Mouse (Mus musculus) adrenal gland, postnatal 36 days (tissue): ENCODE measurements at regions not wholly inside any gene's neighbourhood (a gene's known extent, or its start where the extent isn't known, plus 50 kb on each side); places are given as distances from the start of the nearest gene placed in this dataset.
A peak's percentile ranks its signal among the peaks of the same experiment; 100 is the strongest.

Experiments used
- DNase-seq, 2 experiments: peaks; one replicate each; pipeline ENCODE4 v3.0.0; 2021; ENCODE audit warnings: mixed read lengths in 1 of 2

GRCm38 (mm10) chr2:171675411-171675810 is 367.9 kb downstream of the Cbln4 start:
- no peak for DNase-seq

DNA sequence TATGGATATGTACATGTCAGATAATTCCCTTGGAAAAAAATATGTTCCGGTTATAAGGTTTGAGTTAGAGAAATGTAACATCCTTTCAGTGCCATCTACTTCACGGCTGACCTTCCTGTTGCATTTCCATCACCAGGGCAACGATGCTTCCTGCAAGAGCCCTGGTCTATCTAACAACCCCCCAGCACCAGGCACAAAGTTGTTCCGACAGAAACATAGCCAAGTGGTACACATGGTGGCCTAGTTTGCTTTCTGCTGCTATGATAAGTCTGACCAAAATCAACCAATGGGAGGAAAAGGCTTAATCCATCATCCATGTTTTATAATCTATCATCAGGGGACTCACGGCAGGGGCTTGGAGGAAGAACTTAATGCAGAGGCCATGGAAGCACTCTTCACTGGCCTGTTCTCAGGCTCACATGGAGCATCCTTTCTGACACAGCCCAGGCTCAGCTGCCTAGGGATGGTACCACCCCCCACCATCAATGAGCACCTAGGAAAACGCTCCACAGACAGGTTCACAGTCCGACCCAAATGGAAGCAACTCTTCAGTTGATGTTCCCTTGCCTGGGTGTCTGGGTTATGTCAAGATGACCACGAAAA is 372.2 kb downstream of the Cbln4 start:
- no peak for DNase-seq

DNA sequence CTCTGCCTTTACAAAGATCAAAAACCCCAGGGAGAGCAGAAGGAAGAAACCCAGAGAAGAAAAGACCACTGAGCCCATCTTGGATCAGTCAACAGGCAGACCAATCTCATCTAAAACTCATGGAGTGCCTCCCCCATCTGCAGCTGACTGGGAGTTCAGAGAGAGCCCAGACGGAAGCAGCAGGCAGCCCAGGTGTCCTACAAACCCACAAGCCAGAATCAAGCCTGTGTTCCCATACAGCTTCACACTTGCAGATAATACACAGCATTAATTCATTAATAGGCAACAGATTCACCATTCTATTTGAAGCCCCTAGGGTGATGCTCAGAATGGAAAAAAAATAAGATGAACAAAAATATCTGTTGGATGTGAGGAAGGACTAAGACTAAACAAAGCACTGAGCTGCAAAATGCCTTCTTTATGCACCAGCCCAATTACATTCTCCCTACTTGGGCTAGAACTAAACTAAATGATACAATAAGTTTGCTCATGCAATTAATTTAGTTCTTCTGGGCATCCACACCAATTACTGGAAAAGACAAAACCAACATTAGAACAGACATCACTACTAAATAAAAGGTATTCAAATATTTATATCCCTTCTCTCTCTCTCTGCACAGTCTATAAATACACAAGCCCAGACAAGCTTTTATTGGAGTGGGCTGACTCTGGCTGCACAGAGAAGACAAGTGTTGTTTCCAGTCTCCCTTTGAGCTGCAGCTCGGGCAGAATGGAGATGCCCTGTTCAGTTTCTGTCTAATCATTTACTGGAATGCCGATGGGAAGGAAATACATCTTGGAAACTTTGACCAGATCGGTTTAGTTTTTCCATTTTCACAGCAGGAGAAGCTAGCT is 374.2 kb downstream of the Cbln4 start:
- no peak for DNase-seq

- DNase-seq, result no peak
These were observed 380.7 kb downstream of the Cbln4 start for GRCm38 (mm10) chr2:171662571-171662970.

- no peak for DNase-seq
These were observed 381.3 kb downstream of the Cbln4 start for GRCm38 (mm10) chr2:171661896-171662511.

GRCm38 (mm10) chr2:171657125-171657524 is 386.1 kb downstream of the Cbln4 start:
- DNase-seq, result no peak

- no peak for DNase-seq
These were observed 401.5 kb downstream of the Cbln4 start for GRCm38 (mm10) chr2:171641730-171642129.

DNA sequence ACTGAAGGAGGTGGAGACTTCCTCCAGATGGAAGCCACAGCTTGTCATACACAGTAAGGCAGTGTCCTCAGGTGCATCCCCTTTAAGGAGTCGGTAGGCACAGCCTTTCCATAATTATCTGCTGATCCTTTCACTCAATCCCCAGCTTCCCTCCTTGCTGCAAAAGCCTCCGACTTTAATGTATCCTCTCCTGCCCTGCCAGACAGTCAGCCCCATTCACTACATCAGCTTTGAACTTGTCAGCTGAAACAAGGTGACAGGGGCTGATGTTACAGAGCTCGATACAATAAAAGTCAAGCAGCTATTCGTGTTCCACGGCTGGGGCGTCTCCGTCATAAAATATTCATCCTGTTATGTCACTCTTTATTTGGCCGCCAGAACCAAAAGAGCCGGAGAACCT is 402.8 kb downstream of the Cbln4 start:
- no peak for DNase-seq

DNA sequence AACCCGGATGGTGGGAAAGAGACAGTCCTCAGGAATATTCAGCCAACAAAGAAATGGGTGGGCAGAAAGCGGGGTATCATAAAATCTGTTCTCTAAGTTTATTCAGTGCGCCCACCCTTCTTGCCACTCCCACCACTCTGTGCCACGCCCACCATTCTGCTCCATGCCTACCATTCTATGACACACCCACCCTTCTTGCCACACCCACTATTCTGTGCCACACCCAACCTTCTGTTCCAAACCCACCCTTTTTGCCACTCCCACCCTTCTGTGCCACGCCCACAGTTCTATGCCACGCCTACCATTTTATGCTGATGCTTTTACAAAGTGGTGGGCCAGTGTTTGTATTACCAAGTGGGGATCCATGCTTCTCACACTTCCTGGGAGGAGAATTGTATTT is 404.3 kb downstream of the Cbln4 start:
- no peak for DNase-seq

- no peak for DNase-seq
These were observed 406.4 kb downstream of the Cbln4 start for GRCm38 (mm10) chr2:171636837-171637236.

DNA sequence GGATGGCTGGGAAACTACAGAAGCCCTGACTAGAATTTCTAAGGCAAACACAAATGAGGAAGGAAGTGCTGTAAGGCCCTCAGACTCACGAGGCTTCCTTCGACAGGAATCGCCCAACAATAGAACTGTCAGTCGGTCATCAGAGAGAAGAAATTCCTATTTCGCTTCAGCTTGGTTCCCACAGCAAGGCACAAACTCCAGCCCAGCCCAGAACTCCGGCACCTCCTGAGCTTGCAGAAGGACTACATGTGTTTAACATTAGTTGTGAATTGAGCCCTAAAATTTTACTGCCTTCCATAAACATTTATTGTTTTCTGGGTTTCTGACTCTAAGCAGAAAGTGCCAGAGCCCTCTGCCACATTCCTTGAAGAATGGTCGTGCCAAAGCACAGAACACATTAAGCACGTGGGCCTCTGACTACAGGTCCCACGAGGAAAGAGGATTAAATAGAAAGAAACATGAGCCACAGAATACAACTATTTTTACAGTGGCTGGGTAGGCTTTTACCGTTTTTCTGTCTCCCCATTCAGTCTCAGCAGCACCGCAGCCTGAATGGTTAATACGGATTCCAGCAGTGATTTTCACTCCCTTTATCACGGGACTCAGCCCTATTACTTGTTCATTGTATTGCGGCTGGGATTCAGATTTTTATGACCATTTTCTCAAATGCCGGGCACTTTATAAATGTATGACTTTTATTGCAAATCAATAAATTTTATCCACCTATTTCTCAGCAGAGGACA is 409.7 kb downstream of the Cbln4 start:
- peak in 1 of 2 experiments; percentile 6 for DNase-seq

DNA sequence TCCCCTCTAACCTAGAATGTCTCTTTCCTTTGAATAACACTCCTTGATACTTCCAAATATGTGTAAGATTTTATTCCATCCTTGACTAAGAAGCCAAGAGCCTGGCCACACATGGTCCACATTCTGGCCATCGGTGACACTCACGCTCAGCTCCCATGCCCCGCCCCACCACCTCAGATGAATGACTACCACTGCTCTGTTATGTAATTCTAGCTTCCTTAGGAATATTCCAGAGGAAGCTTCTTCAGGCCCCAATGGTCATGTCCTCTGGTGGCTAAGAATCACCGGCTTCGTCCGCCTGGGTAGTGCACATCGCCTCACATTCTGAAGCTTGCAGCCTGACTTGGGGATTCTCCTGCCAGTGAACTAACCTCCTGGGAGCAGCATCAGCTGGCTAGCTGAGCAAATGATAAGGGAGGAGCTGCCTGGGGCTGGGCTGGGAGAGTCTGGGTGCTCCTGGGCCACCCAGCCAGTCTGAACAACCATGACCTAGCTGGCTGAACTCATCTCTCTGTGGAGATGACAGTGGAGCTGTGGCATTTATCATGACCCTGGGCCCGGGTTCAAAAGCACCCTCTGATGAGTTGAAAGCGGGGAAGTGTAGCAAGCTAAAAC is 413.1 kb downstream of the Cbln4 start:
- DNase-seq, result peak in 1 of 2 experiments; percentile 6

DNA sequence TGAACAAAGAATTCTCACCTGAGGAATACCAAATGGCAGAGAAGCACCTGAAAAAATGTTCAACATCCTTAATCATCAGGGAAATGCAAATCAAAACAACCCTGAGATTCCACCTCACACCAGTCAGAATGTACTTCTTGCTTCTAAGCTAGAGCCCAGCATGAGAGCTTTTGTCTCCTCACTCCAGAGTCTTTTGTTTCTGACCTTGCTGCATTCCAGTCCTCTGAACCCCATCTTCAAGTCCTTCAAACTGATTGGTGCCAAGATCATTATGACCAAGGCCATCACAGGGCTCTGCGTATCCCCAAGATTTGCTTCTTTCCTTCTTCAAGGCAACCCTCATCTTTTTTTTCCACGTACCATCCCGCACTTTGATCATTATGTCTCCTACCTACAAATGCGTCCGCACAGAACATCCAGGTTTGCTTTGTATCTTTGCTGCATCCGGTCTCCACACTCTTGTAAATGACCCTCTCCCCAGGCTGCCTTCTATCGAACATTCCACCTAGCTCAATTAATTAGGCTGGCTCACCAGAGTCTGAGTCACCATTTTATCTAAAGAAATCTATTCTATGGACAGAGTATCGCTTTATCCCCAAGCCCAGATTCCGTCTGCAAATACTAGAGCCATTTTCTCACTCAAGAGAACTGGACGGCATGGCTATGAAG is 414.9 kb downstream of the Cbln4 start:
- no peak for DNase-seq

DNA sequence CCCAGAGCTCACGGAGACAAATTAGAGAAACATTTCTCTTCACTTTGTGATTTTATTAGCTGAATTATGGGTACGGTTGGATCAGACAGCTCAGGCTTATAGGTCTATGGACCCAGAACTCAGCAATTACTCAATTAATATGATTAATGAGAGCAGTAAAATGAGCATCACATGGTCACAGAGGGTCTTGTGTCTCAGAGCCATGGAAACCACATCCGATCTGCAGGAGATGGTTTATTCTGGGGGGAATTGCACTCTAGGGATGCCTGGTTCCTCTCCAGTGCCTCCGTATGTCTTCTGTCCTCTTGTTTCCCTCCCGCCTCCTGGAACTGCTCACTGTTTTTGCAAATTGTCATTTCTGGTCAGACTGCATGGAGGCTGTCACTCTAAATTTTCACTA is 422.6 kb downstream of the Cbln4 start:
- DNase-seq, result no peak

DNA sequence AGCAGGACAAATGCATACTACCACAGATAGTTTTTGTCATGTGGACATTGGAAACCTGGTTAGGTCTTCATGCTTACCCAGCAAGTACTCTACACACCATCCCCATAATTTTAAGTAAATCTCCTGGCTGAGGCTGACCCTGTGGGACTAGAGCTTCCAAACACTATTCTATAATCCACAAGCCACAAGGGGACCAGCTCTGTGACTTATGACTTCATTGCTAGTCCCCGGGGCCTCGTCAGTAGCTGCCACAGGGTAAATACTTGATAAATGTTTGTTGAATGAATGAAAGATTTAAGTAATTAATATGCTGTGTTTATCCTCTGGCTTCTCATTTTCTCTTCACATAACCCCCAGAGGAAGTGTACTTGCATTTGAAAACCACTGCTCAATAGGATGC is 423.0 kb downstream of the Cbln4 start:
- DNase-seq, result no peak

DNA sequence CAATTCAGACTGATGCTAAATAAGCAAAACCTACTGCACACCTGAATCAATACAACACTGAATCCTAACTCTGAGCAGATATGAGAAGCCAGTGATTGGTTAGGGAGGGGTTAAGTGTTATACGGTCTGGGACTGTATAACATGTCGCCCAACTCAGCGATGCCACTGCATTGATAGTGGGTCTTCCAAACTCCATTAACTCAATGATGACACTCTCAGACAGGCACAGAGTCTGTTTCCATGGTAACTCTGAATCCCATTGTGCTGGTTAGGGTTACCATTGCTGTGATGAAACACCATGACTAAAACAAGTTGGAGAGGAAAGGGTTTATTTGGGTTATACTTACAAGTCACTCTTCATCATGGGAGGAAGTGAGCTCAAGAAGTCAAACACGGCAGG is 424.5 kb downstream of the Cbln4 start:
- no peak for DNase-seq

DNA sequence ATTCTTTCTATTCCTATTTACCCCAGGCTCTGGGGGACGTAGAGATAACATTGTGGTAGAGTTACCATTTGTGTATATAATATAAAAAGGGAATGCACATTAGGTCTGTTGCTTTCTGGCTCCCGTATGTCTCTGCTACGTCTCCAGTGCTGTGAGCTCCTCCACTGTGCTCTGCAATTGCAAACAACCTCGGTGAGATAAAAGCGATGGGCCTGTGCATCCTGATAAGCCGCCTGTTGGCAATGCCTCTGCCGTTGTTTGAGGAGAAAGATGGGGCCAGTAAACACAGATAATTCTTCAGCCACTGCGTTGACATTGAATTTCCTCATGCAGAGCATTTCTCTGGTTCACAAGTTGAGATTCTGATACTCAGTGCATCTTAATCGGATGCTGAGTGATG is 424.9 kb downstream of the Cbln4 start:
- DNase-seq, result no peak

- DNase-seq, result no peak
These were observed 427.8 kb downstream of the Cbln4 start for GRCm38 (mm10) chr2:171615462-171615861.

DNA sequence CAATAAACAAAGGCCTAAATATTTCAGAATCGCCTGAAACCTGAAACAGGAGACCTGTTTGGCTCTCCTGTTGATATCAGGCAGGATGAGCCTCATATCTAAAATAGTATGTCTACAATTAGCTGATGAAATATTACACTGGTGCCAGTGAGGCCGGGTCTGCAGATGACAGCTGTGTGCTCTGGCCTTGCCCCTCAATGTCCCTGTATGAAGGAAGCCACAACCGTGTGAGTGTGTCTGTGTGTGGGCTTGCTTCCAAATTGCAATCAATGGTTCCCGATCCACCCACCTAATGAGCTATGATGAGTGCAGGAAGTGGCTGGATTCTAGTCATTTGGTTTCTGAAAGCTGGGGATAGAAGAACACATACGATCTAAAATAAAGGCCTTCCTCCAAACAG is 438.2 kb downstream of the Cbln4 start:
- DNase-seq, result no peak

DNA sequence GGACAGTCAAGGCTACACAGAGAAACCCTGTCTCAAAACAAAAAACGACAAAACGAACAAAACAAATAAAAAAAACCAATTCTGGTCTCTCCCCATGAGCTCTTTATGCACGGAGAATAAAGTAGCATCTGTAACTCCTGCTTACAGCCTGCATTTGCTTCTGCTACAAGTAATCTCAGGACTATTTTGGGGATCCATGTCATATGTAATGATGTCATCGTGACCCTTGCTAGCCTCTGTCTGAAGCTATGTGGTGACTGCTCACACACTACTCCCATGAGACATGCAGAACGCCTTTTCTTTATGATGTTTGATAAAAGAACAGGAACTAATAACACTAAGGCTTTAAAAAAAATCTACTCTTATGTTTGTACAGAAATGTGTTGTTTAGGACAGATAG is 448.0 kb downstream of the Cbln4 start:
- DNase-seq, result no peak

DNA sequence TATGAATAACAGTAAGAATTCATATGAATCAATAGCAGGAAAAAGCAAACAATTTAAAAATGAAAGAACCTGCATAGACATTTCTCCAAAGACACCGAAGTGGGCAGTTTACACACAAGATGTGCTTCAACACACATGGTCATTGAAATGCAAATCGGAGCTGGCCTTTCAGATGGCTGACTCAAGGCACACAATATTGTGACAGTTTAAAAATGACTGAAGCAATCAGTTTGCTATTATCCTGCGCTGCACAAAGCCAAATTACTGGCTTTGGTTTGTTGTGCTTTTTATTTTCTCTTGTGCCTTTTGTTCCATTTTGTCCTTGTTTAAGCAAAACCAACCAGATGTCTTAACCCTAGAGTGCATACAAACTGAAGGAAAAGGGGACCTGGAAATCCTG is 449.4 kb downstream of the Cbln4 start:
- DNase-seq, result no peak

DNA sequence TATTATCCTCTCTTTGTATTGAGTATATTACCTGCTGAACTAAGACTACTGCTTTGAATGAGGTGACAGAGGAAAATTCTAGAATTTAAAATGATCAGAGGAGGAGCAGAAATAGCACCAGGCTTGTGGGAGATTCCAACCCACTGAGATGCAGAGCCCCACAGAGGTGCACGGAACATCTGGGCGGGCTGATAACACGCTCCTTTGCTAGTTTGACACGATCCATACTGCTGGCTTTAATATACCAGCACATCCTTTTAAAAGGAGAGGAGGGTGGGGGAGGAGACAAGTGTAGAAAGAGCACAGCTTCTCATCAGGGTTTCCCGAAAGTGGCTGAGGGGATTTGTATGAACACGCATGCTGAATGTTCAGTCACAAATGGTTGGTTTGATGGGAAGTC is 451.0 kb downstream of the Cbln4 start:
- DNase-seq, result no peak
